Mouse (Mus musculus) macrophage (primary cell): ENCODE measurements around the gene Tut7. TPM values are rescaled to one million over a fixed set of nuclear protein-coding genes. Genes with fewer than 3 reads are reported as not detected.
"Not testable (repeated sequence)": the region's sequence is repeated elsewhere in the genome, so short reads cannot be mapped to it uniquely, and the experiment has no call there.

Source experiments
- H3K27ac ChIP-seq: fragments of 350-480 bp; formaldehyde crosslinking; 2 replicates; pipeline ENCODE4 v1.9.0; 2021
- H3K36me3 ChIP-seq: fragments of 350-480 bp; formaldehyde crosslinking; 2 replicates; pipeline ENCODE4 v1.9.0; 2021; ENCODE audit errors: inconsistent target
- H3K4me3 ChIP-seq: fragments of 350-480 bp; formaldehyde crosslinking; 2 replicates; pipeline ENCODE4 v1.9.0; 2021; ENCODE audit errors: inconsistent target
- H3K79me2 ChIP-seq: fragments of 350-480 bp; formaldehyde crosslinking; 2 replicates; pipeline ENCODE4 v1.9.0; 2021; ENCODE audit errors: inconsistent target
- WGBS: methylation state at CpG from one replicate; pipeline ENCODE4 v1.1.7; 2026; ENCODE audit warnings: inconsistent platforms; ENCODE audit not compliant: missing documents; 5-methylcytosine and 5-hydroxymethylcytosine counted together
- polyA plus RNA-seq: library from polyadenylated mRNA; stranded (reverse); fragments of 250-400 nt; gene quantifications from 3 replicates; pipeline ENCODE4 v1.2.4, GENCODE M21; 2018; ENCODE audit warnings: inconsistent platforms
- total RNA-seq, 78 experiments: library from RNA; depleted of rRNA; stranded (reverse); fragments of 250-400 nt; gene quantifications; 1 replicate in 9 of 78; 2 replicates in 24 of 78; 3 replicates in 43 of 78; 4 replicates in 2 of 78; pipeline ENCODE4 v1.2.4; 2018; ENCODE audit warnings: inconsistent platforms in 56 of 78

The Tut7 gene
- 100 to 1,000 TPM; 313 to 674 (median 547) TPM for total RNA-seq (2018; cell fraction: chromatin; rRNA removed)
- total RNA-seq (2018; cell fraction: cytosol; rRNA removed), result 100 to 1,000 TPM in 23 of 26 experiments, 10 to 100 TPM in 3; 96.3 to 151 (median 112) TPM
- 100 to 1,000 TPM; 262 to 588 (median 342) TPM for total RNA-seq (2018; cell fraction: nucleus; rRNA removed)
- polyA plus RNA-seq, result 81.0 to 150 TPM (median 103 TPM) in 3 replicates

DNA sequence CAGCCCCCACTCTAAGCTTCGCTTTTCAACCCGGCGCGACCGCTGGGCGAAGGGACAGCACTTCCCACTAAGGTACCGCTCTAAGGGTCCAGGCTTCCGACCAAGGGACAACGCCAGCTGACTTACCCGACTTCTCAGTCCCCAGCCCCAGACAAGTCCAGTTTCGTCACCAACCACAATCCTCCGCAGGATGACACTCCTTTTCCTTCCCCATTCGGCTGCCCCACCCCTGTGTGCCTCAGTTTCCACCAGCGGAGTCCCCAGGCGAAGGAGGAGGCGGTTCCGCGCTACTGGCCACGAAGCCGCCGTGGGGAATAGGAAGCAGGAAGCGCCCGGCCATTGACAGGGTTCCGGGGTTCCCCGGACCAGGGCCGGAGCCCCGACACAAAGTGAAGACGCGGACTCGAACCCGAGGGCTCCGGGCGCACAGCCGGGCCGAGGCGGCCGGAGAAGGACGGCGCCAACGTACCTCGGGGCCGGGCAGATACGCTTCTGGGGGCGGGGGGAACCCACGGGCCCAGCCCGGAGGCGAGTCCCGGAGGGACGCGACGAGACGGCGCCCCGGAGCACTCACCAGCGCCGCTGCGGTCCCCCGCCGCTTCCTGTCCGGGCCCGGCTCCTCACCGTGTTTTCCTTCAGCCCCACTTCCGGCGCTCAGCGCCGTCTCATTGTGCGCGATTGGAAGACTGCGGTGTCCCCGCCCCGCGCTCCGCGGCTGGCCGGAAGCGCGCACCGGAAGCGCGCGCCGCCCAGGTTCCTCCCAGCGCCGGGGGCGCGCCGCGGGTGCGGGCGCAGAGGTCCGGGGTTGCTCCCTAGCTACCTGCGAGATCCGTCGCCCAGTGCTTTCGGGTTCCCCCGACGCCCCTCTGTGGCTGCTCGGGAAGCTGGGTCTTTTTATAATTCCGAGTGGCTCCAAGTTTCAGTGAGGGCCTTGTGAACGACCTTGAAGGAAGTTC lies at the start of gene Tut7:
Tut7 (minus strand) TSS at position 641 of the 956 bp plus-strand sequence.
- Histone ChIP-seq H3K36me3 (no peaks in the 10 kb centered on the region), H3K79me2 (peaks cover 47% of the 10 kb centered on the region), H3K4me3 (peak within 1 kb of the TSS; percentile 77), H3K27ac (peak within 1 kb of the TSS; percentile 85)
- WGBS, result under 1% methylated on average over 96 of the region's 100 CpGs

DNA sequence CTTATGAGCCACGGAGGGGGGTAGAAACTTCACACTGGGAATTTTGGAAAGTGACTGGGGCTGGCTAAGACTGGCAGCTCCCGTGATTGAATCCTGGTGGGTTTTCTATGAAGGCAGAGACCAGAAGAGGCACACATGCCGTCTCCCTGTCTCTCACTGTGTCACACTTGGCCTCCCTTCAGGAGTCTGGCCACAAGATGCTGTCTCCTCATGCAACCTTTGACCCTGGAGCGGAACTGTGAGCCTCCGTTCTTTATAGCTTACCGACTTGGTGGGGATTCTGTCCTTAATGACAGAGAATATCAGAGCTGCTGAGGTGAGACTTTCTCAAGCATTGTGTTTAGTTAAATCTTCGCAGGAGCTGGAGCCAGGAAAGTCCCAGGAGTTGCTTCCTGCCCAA lies 49.5 kb upstream of the Tut7 start:
- WGBS, result 90% methylated on average over 7 of the region's 7 CpGs
- Histone ChIP-seq H3K27ac (no peak overlapping the region), H3K4me3 (no peak overlapping the region), H3K79me2 (no peaks in the 10 kb centered on the region), H3K36me3 (no peaks in the 10 kb centered on the region)

DNA sequence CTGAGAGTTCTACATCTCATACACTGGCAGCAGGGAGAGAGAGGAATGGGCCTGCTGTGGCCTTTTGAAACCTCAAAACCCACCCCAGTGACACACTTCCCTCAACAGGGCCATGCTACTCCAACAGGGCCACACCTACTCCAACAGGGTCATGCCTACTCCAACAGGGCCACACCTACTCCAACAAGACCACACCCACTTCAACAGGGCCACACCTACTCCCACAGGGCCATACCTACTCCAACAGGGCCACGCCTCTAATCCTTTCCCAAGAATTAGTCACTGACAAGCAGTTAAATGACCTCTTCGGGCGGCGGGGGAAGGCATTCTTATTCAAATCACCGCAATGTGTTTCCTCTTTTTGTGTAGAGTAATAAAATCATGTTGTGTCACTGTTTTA lies 47.1 kb upstream of the Tut7 start:
- 70% methylated on average over 5 of the region's 5 CpGs for WGBS
- Histone ChIP-seq H3K4me3 (no peak overlapping the region), H3K79me2 (no peaks in the 10 kb centered on the region), H3K27ac (peak overlapping the region; percentile 17; the same call in 1 of the 2 replicates), H3K36me3 (no peaks in the 10 kb centered on the region)

DNA sequence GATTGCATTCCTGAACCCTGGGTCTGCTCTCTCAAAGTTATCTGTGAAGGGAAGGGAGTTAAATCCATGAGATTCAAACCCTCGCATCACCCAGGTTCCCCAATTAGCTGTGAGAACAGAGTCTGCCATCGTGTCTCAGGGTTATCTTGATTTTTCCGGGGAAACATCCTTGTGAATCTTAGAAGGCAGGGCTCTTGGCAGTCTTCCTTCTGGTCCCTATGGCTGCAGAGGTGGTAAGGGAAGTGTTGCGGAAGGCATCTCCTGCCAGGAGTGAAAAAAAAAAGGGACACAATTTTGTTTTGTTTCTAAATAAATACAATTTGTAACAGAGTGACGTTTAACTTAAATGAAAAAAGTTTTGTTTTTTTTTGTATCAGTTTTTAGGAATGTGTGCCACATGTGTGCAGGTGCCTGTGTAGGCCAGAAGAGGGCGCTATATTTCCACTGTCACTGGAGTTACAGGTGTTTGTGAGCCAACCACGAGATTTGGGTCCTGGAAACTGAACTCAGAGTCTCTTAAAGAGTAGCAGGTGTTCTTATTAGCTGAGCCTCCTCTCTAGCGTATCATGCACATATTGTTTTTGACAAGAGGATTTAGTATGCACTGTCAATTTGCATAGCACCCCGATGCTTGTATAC lies 45.2 kb upstream of the Tut7 start:
- no peaks in the 10 kb centered on the region for H3K79me2 ChIP-seq
- no peak overlapping the region for H3K4me3 ChIP-seq
- 94% methylated on average over 9 of the region's 9 CpGs for WGBS
- no peaks in the 10 kb centered on the region for H3K36me3 ChIP-seq
- no peak overlapping the region for H3K27ac ChIP-seq

DNA sequence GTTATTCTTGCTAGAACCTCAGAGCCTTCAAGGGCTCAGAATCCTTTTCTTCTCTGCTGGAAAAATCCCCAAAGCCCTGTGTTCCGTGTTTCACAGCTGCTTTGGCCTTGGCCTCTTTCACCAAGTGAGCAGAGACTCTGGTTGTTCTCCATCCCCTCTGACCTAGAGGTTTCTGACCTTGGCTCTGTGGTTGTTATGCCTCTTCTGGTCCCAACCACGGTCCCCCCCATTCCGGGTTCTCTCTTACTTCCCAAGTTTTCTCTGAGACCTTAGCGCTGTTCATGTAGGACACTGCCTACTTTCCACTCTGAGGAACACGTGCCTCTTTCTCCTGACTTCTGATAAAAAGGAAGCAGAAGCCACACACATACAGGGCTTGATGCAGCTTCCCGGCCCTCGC lies 44.2 kb upstream of the Tut7 start:
- WGBS, result 61% methylated on average over 7 of the region's 7 CpGs
- H3K36me3 ChIP-seq, result no peaks in the 10 kb centered on the region
- no peak overlapping the region for H3K4me3 ChIP-seq
- H3K79me2 ChIP-seq, result no peaks in the 10 kb centered on the region
- no peak overlapping the region for H3K27ac ChIP-seq

DNA sequence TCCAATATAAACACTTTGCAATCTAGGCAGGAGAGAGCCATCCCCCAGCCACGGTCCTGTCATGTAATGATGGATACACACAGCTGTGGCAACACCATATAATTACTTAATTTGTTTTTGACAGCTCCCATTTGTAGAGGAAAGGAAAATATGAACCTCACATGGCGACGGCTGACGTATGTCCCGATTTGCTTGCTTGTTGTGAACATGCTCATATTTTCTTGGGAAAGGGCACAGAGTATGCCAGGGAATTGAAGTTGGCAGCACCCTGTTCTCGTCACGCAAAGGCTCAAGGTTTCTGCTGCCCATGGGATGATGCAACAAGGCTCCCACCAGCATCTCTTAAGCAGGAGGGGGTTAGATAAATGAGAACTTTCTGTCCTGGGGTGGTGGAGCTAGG lies 36.6 kb upstream of the Tut7 start:
- WGBS, result 98% methylated on average over 7 of the region's 7 CpGs
- no peak overlapping the region for H3K4me3 ChIP-seq
- no peak overlapping the region for H3K27ac ChIP-seq
- H3K79me2 ChIP-seq, result no peaks in the 10 kb centered on the region
- H3K36me3 ChIP-seq, result no peaks in the 10 kb centered on the region

DNA sequence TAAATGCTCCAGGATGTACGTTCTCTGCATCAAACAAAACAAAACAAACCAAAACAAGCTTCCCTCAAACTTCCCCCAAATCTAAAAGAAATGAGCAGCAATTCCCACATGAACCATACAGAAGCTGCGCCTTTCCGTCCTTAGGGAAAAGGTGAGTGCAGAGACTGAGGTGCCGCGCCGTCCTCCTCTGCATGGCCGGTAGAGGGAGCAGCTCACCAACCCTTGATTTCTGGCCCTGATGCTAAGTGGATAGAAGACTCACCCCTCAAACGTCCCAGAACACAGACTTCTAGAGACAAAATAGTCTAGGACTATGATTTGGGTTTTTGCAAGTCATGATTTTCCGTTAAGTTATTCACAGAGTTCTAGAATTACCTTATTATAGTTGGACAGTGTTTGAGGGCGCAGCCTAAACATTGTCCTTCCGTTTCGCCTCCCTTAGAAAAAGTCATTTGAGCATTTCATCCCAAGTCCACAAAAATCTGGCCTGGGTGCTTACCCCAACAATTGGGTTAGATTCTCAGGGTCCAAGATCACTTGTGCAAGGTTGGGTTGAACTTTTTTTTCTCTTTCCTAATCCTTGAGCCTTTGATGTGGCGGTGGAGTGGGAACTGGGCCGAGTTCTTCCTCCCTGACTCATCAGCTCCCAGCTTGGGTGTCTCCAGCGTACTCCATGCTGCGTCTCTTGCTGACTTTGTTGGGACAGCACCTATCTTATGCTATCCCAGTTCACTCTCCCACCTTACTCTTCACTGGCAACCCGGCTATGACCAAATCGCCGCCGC lies 33.5 kb upstream of the Tut7 start:
- Histone ChIP-seq H3K27ac (no peak overlapping the region), H3K36me3 (no peaks in the 10 kb centered on the region), H3K79me2 (no peaks in the 10 kb centered on the region), H3K4me3 (no peak overlapping the region)
- WGBS, result 56% methylated on average over 20 of the region's 20 CpGs

DNA sequence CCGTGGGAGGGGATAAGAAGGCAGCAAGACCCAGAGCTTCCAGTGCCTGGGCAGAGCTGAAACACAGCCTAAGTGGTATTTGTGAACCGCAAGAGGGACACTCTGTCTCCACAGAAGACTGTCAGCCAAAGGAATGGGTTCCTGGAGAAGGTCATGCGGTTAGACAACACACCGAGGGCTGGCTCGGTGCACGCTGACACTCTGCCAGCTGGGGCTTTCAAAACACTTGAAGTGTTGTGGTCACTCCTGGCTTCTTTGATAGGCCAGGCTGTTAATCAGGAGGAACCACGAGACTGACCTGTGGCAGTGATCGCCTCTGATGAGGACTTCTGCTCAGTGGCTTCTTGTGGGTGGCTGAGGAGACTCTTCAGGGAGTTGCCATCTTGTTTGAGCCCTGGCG lies 30.5 kb upstream of the Tut7 start:
- no peaks in the 10 kb centered on the region for H3K36me3 ChIP-seq
- 19% methylated on average over 9 of the region's 9 CpGs for WGBS
- no peak overlapping the region for H3K27ac ChIP-seq
- no peaks in the 10 kb centered on the region for H3K79me2 ChIP-seq
- H3K4me3 ChIP-seq, result no peak overlapping the region

DNA sequence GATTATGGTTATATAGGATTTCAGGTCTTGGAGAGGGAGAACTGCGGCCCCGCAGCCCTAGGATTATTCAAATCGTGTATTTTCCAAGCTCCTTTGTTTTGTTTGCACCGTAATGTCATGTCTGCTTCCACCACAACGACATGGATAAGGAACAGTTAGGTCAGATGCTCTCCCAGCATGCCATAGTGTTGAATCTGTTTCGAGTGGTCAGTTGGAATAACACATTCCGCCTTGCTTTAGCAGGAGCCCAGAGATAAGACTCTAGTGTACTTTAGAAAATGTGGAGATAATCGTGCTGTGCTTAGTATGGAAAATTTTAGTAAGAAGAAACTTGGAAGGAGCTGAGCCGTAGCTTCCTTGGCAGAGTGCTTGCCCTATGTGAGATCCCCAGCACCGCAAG lies 27.4 kb upstream of the Tut7 start:
- 89% methylated on average over 10 of the region's 10 CpGs for WGBS
- Histone ChIP-seq H3K79me2 (no peaks in the 10 kb centered on the region), H3K27ac (no peak overlapping the region), H3K4me3 (no peak overlapping the region), H3K36me3 (no peaks in the 10 kb centered on the region)

DNA sequence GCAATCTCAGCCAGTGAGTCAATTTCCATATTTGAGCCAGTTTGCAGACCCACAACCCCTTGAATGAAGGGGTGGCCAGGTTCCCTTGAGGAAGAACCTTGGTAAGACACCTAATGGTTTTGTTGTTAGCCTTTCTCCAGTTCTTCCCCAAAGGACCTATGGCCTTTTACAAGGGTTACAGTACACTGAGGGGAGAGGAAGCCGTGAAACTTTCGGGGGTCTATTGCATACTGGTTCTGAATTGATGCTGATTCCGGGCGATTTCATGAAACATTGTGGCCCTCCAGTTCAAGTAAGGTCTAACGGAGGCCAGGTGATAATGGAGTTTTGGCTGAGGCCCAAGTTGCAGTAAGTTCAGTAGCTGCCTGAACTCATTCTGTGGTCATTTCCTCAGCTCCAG lies 21.7 kb upstream of the Tut7 start:
- 91% methylated on average over 5 of the region's 5 CpGs for WGBS
- Histone ChIP-seq H3K27ac (no peak overlapping the region), H3K36me3 (no peaks in the 10 kb centered on the region)

DNA sequence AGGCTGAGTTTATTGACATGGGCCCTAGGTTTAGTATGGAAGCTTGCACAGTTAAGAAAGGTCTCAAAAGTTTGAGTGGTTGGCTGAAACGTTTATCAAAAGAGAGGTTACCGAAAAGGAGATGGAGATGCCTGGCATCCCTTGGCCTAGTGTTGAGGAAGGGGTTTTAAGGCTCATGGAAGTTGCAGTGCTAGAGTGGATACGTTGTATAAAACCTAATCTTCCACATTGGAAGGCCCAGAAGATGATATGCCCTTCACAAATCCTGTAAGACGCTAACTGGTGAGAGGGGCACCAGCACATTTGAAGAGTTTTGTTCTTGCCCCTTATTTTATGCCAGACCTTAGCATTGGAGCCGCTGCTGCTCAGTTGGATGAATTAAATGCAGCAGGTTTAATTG lies 21.0 kb upstream of the Tut7 start:
- no peaks in the 10 kb centered on the region for H3K36me3 ChIP-seq
- no peak overlapping the region for H3K4me3 ChIP-seq
- WGBS, result 97% methylated on average over 5 of the region's 5 CpGs
- no peak overlapping the region for H3K27ac ChIP-seq
- no peaks in the 10 kb centered on the region for H3K79me2 ChIP-seq

More for the DNA sequence above, 21.7 kb upstream of the Tut7 start:
- Histone ChIP-seq H3K4me3 (no peak overlapping the region), H3K79me2 (no peaks in the 10 kb centered on the region)

DNA sequence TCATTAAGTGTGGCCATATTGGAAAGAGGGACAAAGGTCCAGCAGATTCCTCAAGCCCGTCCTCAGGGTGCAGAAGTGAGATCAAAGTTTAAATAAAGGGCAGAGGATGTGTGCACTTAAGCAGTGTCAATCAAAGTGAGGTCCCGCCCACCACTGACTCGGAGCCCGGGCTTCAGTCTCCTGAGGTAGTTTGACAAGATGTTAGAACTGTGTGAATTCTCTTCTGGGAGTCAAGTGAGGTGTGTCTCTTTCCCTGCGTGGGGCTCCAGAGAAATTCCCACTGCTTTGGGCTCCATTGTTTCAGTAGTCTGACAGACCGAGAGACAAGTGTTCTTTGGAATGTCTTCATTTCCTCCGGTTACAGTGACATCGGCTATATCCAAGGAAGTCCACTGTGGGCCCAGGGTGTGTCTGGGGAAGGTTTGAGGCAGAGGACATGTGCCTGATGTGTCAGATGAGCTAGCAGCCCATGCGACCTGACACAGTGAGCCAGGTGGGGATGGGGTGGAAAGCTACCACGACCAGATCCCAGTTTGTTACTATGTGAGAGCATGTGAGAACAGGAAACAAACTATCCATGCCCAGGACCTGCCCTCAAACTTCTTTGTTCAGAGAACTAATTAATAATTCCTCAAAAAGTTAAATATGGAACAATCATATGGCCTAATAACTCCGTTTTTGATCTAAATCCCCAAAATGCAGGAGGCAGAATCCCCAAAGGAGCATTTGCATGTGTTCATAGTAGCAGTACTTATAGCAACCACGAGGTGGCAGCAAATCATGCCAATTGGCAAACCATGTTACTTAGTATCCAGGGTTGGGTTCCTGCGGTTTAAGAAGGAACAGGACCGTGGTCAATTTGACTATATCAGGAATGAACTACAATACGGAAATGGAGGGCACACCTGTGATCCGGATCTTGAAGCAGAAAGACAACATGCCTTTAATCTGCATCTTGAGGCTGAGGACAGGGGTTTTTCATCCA lies 19.6 kb upstream of the Tut7 start:
- no peaks in the 10 kb centered on the region for H3K79me2 ChIP-seq
- H3K36me3 ChIP-seq, result no peaks in the 10 kb centered on the region
- whole genome bisulfite sequencing, result 19% methylated on average over 15 of the region's 16 CpGs
- H3K27ac ChIP-seq, result no peak overlapping the region
- no peak overlapping the region; the same call in 1 of the 2 replicates for H3K4me3 ChIP-seq

DNA sequence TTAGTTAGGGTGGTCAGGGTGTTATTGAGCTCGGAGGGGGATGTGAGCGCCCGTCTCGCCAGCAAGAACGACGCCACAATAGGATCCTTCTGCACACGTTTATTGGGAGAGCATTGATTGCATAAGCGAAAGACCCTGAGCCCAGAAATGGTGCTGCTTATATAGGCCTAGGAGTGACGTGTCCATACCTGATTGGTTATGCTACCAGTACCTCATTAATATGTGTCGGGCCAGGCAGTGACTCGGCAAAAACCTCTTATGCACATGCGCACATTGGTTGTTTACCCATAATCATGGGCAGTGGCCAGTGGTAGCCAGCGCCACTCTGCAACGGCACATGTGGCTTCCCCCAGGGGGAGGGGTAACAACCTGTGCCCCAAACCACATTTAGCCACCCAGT lies 18.8 kb upstream of the Tut7 start:
- WGBS, result 86% methylated on average over 5 of the region's 14 CpGs
- not testable (repeated sequence) for H3K27ac ChIP-seq, H3K4me3 ChIP-seq, H3K36me3 ChIP-seq, H3K79me2 ChIP-seq
